Mouse (Mus musculus): ENCODE measurements at regions not wholly inside any gene's neighbourhood (a gene's known extent, or its start where the extent isn't known, plus 50 kb on each side); places are given as distances from the start of the nearest gene placed in this dataset.

- no peak for TF ChIP-seq CTCF (IDR thresholded peaks at IDR 0.05; ENCODE audit: borderline replicate concordance, extremely low read depth, insufficient read depth, insufficient read length)
- no peak for TF ChIP-seq POLR2A (IDR thresholded peaks at IDR 0.05; ENCODE audit: borderline replicate concordance, extremely low read depth, insufficient read depth, insufficient read length, poor library complexity, severe bottlenecking)
Measured at GRCm38 (mm10) chr12:26152992-26153391, 262.1 kb downstream of the Rnf144a start.
